Mouse (Mus musculus): ENCODE data around the gene Exoc6b. TPM values are rescaled to one million over a fixed set of nuclear protein-coding genes. Genes with fewer than 3 reads are reported as not detected.
A peak's percentile ranks its signal among the peaks of the same experiment; 100 is the strongest.

Gene Exoc6b
- polyA plus RNA-seq, 1 experiment = 42.5 TPM

DNA sequence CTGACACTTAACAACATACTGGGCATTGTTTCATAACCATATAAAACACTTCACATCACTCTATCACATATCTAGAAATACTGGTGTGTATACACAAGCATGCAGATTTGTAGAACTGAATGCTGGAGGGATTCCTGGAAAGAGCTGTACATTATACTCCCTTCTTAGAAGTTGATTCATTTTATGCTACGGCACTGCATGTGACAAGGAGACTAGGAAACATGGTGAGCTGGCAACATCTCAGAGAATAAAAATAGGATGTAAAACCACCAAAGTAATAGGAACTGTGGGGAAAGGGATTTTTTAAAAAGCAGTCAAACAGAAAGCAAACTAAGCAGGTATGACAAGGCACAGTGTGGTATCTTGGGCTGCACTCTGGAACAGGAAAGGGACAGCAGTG lies 408.3 kb downstream of the Exoc6b start:
- no peak for DNase-seq
- H3K4me1 ChIP-seq (ENCODE audit: control insufficient read depth, insufficient read depth, low read length) = peaks cover 5% of the 10 kb centered on the region; the same call in 1 of the 2 replicates
- 53% methylated on average over 1 of the region's 1 CpGs for WGBS
- no peak overlapping the region for H3K4me3 ChIP-seq (replicated peaks; ENCODE audit: insufficient read depth, low read depth, low read length)
- H3K27ac ChIP-seq (ENCODE audit: insufficient read depth, low read length) = no peak overlapping the region
- TF ChIP-seq CTCF (IDR thresholded peaks at IDR 0.05; ENCODE audit: borderline replicate concordance, insufficient read depth, low read depth, low read length) = no peak
- no peak for TF ChIP-seq POLR2A (IDR thresholded peaks at IDR 0.05; ENCODE audit: borderline replicate concordance, insufficient read depth, low read length)
- no peaks in the 10 kb centered on the region for H3K27me3 ChIP-seq (ENCODE audit: control insufficient read depth, insufficient read depth, low read length)

- peaks cover 5% of the 10 kb centered on the region; the same call in 1 of the 2 replicates for H3K4me1 ChIP-seq (ENCODE audit: control insufficient read depth, insufficient read depth, low read length)
- H3K27ac ChIP-seq (ENCODE audit: insufficient read depth, low read length) = no peak overlapping the region
- no peak for TF ChIP-seq CTCF (IDR thresholded peaks at IDR 0.05; ENCODE audit: borderline replicate concordance, insufficient read depth, low read depth, low read length)
- WGBS = 24% methylated on average over 1 of the region's 1 CpGs
- no peaks in the 10 kb centered on the region for H3K27me3 ChIP-seq (ENCODE audit: control insufficient read depth, insufficient read depth, low read length)
- DNase-seq = peak in 1 of 2 experiments; percentile 42
- H3K4me3 ChIP-seq (replicated peaks; ENCODE audit: insufficient read depth, low read depth, low read length) = no peak overlapping the region
Observed at GRCm38 (mm10) chr6:84657091-84657490, 412.2 kb downstream of the Exoc6b start.

DNA sequence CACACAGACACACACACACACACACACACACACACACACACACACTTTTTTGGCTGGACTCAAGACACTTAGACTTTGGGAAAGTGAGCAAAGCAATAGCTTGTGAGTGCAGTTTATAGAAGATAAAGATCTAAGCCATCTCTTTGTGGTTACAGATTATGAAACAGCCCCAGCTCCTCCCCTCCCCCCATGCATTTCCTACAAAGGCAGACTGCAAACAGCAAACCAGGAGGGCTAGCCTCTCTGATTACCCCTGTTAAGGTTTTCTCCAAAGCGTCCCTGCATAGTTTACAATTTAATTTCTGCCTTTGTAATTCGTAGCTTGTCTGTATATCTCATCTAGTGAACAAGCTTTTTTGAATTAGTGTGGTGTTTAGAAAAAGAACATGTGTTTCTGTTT lies 412.6 kb downstream of the Exoc6b start:
- no peak overlapping the region for H3K4me3 ChIP-seq (replicated peaks; ENCODE audit: insufficient read depth, low read depth, low read length)
- TF ChIP-seq CTCF (IDR thresholded peaks at IDR 0.05; ENCODE audit: borderline replicate concordance, insufficient read depth, low read depth, low read length) (no peak), POLR2A (IDR thresholded peaks at IDR 0.05; ENCODE audit: borderline replicate concordance, insufficient read depth, low read length) (no peak)
- DNase-seq = no peak
- peaks cover 5% of the 10 kb centered on the region; the same call in 1 of the 2 replicates for H3K4me1 ChIP-seq (ENCODE audit: control insufficient read depth, insufficient read depth, low read length)
- no peaks in the 10 kb centered on the region for H3K27me3 ChIP-seq (ENCODE audit: control insufficient read depth, insufficient read depth, low read length)
- no peak overlapping the region for H3K27ac ChIP-seq (ENCODE audit: insufficient read depth, low read length)
- 91% methylated on average over 2 of the region's 2 CpGs for WGBS

DNA sequence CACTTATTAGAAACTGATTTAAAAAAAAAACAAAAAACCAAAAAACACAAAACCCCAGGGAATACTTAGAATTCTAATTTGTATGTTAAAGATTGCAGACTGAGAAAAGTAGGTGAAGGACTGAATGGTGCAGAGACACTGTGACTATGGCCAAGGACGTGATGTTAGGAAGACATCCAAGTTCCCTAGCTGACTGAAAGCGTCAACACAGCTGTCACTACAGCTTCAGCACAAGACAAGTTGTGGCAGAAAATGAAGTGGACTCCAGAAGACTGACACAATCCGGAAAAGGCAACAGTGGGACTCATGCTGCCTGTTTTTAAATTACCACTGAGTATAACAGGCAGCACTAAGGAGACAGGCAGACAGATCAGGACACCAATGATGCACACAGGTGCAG lies 417.4 kb downstream of the Exoc6b start:
- Histone ChIP-seq H3K4me1 (ENCODE audit: control insufficient read depth, insufficient read depth, low read length) (peaks cover 5% of the 10 kb centered on the region), H3K27me3 (ENCODE audit: control insufficient read depth, insufficient read depth, low read length) (no peaks in the 10 kb centered on the region), H3K27ac (ENCODE audit: insufficient read depth, low read length) (no peak overlapping the region), H3K4me3 (replicated peaks; ENCODE audit: insufficient read depth, low read depth, low read length) (no peak overlapping the region)
- TF ChIP-seq CTCF (IDR thresholded peaks at IDR 0.05; ENCODE audit: borderline replicate concordance, insufficient read depth, low read depth, low read length) = no peak
- TF ChIP-seq POLR2A (IDR thresholded peaks at IDR 0.05; ENCODE audit: borderline replicate concordance, insufficient read depth, low read length) = no peak
- no peak for DNase-seq
- 65% methylated on average over 3 of the region's 3 CpGs for WGBS

DNA sequence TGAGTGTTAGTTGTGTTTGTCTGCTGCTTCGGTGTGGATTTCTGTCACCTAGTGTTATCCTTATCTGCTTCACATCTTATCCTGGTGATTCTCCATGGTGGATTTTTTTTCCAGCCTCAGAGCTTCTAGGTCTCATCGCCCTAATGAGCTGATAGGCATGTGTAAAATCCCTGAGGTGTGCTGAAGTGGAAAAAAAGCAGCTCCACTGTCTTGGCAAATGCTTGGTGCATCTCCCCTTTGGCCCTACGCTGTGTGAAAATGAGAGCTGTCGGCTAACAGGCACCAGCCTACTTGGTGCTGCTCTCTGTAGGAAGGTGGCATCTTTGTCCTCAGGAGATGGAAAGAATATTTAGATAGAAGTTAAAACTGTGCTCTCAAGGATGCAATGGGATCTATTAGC lies 422.1 kb downstream of the Exoc6b start:
- TF ChIP-seq POLR2A (IDR thresholded peaks at IDR 0.05; ENCODE audit: borderline replicate concordance, insufficient read depth, low read length) = no peak
- Histone ChIP-seq H3K27me3 (ENCODE audit: control insufficient read depth, insufficient read depth, low read length) (no peaks in the 10 kb centered on the region), H3K27ac (ENCODE audit: insufficient read depth, low read length) (no peak overlapping the region), H3K4me1 (ENCODE audit: control insufficient read depth, insufficient read depth, low read length) (peaks cover 7% of the 10 kb centered on the region), H3K4me3 (replicated peaks; ENCODE audit: insufficient read depth, low read depth, low read length) (no peak overlapping the region)
- WGBS = 43% methylated on average over 4 of the region's 4 CpGs
- no peak for DNase-seq

GRCm38 (mm10) chr6:84646696-84647095 lies 422.6 kb downstream of the Exoc6b start:
- no peak for DNase-seq
- no peaks in the 10 kb centered on the region for H3K27me3 ChIP-seq (ENCODE audit: control insufficient read depth, insufficient read depth, low read length)
- no peak overlapping the region for H3K4me3 ChIP-seq (replicated peaks; ENCODE audit: insufficient read depth, low read depth, low read length)
- TF ChIP-seq CTCF (IDR thresholded peaks at IDR 0.05; ENCODE audit: borderline replicate concordance, insufficient read depth, low read depth, low read length) (no peak), POLR2A (IDR thresholded peaks at IDR 0.05; ENCODE audit: borderline replicate concordance, insufficient read depth, low read length) (no peak)
- 70% methylated on average over 2 of the region's 2 CpGs for WGBS
- no peak overlapping the region for H3K27ac ChIP-seq (ENCODE audit: insufficient read depth, low read length)
- peaks cover 7% of the 10 kb centered on the region for H3K4me1 ChIP-seq (ENCODE audit: control insufficient read depth, insufficient read depth, low read length)

DNA sequence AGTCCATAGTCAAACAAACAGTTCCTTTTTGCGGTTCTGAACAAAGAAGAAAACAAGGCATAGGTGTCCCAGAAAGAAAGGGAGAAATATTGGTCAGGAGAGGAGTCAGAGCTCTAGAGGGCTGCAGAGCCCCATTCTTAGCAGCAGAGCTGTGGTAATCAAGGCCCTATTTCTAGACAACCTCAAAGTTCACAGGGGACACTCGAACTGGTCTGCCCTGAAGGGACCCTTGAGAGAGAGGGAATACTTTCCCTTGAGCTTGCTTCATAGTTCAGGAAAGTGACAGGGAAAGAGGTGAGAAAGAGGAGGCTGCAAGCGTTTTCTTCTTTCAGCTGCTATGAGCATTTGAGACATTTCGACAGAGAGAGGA lies 428.3 kb downstream of the Exoc6b start:
- no peaks in the 10 kb centered on the region for H3K27me3 ChIP-seq (ENCODE audit: control insufficient read depth, insufficient read depth, low read length)
- WGBS = 86% methylated on average over 4 of the region's 4 CpGs
- no peak overlapping the region for H3K4me3 ChIP-seq (replicated peaks; ENCODE audit: insufficient read depth, low read depth, low read length)
- no peak for DNase-seq
- H3K4me1 ChIP-seq (ENCODE audit: control insufficient read depth, insufficient read depth, low read length) = peaks cover 4% of the 10 kb centered on the region
- H3K27ac ChIP-seq (ENCODE audit: insufficient read depth, low read length) = no peak overlapping the region
- TF ChIP-seq POLR2A (IDR thresholded peaks at IDR 0.05; ENCODE audit: borderline replicate concordance, insufficient read depth, low read length) = no peak
- no peak for TF ChIP-seq CTCF (IDR thresholded peaks at IDR 0.05; ENCODE audit: borderline replicate concordance, insufficient read depth, low read depth, low read length)

- Histone ChIP-seq H3K27ac (ENCODE audit: insufficient read depth, low read length) (no peak overlapping the region), H3K4me1 (ENCODE audit: control insufficient read depth, insufficient read depth, low read length) (peaks cover 4% of the 10 kb centered on the region), H3K27me3 (ENCODE audit: control insufficient read depth, insufficient read depth, low read length) (no peaks in the 10 kb centered on the region), H3K4me3 (replicated peaks; ENCODE audit: insufficient read depth, low read depth, low read length) (no peak overlapping the region)
- DNase-seq = peak in 1 of 2 experiments; percentile 16
- TF ChIP-seq POLR2A (IDR thresholded peaks at IDR 0.05; ENCODE audit: borderline replicate concordance, insufficient read depth, low read length) (no peak), CTCF (IDR thresholded peaks at IDR 0.05; ENCODE audit: borderline replicate concordance, insufficient read depth, low read depth, low read length) (no peak)
- 64% methylated on average over 9 of the region's 9 CpGs for WGBS
Observed at GRCm38 (mm10) chr6:84640324-84641061, 428.8 kb downstream of the Exoc6b start.
